Mouse (Mus musculus) splenic B cell, adult 2 months (primary cell): ENCODE data around the gene Zfp664.

Experiments
- DNase-seq: peaks from one replicate; pipeline ENCODE4 v3.0.0-alpha.2; 2011; ENCODE audit warnings: low read depth, low spot score
- H3K27me3 ChIP-seq: 2 replicates; pipeline ENCODE4 v1.6.1; 2012; ENCODE audit warnings: mild to moderate bottlenecking, low read length, moderate library complexity, mixed read lengths; ENCODE audit not compliant: control insufficient read depth, poor library complexity, insufficient read depth, severe bottlenecking
- H3K36me3 ChIP-seq: 2 replicates; pipeline ENCODE4 v1.6.1; 2012; ENCODE audit warnings: mild to moderate bottlenecking, low read length, moderate library complexity, mixed read lengths; ENCODE audit not compliant: control insufficient read depth, poor library complexity, insufficient read depth, severe bottlenecking

Gene Zfp664

DNA sequence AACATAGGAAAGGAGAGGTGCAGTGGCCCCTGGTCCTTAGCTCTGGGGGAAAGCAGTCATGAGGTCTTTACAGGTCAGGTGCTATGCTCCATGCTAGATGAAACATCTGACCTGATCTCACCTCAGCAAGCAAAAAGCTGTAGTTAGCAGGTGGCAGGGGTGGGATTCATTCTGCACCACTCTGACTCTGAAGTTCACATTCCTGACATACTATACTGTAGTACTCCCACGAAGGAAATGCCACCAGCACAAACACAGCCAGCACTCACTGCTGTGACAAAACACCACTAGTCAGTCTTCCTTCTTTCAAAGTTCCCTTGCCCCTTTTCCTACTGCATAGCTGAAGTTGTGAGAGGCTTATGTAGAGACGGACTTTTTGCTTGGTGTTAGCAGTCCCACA lies 10.2 kb upstream of the Zfp664 start:
- Histone ChIP-seq H3K27me3 (no peaks in the 10 kb centered on the region; the same call in 1 of the 2 replicates), H3K36me3 (no peaks in the 10 kb centered on the region)
- DNase-seq: no peak

- no peaks in the 10 kb centered on the region for H3K36me3 ChIP-seq
- no peak for DNase-seq
- H3K27me3 ChIP-seq: no peaks in the 10 kb centered on the region
Observed at GRCm38 (mm10) chr5:124853079-124853478, 9.4 kb upstream of the Zfp664 start.

DNA sequence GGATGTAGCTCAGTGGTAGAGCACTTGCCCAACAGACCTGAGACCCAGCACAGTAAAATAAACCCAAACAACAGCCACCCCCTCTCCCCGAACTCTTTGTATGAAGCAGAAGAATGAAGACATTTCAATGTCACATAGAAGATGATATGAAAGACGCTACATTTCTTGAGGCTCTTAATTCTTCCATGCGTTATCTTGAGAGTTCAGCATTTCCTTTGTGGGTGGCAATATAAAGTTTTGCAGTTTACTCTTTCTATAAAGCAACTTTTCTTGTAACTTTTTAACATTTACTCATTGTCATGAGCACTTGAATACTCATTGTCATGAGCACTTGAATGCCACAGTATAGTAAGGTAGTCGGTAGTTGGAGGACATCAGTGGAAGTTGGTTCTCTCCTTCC lies 8.3 kb upstream of the Zfp664 start:
- Histone ChIP-seq H3K27me3 (no peaks in the 10 kb centered on the region), H3K36me3 (no peaks in the 10 kb centered on the region)
- DNase-seq: no peak

- peak; percentile 51 for DNase-seq
- Histone ChIP-seq H3K36me3 (no peaks in the 10 kb centered on the region), H3K27me3 (no peaks in the 10 kb centered on the region; the same call in 1 of the 2 replicates)
Observed at GRCm38 (mm10) chr5:124860013-124860412, 2.5 kb upstream of the Zfp664 start.

GRCm38 (mm10) chr5:124861463-124861862 lies 1.0 kb upstream of the Zfp664 start:
- no peaks in the 10 kb centered on the region; the same call in 1 of the 2 replicates for H3K27me3 ChIP-seq

DNA sequence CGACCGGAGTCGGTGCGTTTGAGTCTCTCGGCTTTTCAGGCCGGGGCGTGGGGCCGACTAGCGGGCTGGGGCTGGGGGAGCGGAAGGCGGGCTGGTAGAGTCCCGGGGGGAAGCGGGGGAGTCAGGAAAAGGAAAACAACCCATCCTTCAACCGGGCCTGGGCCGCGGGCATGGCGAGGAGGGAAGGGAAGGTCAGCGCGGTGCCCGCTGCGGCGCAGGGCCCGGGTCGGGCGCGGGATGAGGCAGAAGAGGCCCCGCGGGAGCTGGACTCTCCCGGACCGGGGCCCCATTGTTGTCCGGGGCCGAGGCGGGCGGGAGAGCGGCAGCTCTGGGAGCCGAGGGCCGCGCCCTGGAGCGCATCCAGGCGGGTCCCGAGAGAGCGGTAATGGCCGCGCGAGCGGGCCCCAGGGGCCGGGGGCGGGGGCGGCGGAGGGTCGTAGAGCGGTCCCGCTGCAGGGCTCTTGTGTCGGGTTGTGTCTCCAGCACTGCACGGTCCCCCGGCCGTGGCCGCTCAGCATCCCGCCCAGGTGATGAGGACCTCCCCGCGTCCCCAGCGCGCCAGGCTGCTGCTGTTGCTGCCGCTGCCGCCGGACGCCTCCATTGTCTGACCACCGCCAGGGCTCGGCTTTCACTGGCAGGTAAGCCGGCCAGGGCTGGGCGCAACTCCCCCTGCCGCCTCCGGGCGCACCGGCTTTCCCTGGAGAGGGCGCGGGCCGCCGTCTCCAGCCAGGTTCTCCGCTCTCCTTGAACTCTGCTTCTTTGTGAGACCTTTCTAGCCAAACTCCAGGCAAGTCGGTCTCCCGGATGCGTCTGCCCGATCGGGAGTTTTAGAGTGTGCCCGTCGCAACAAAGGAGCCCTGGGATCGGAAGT lies 615 bp downstream of the Zfp664 start:
- peak; percentile 41 for DNase-seq
- no peaks in the 10 kb centered on the region for H3K36me3 ChIP-seq
- no peaks in the 10 kb centered on the region; the same call in 1 of the 2 replicates for H3K27me3 ChIP-seq

More at GRCm38 (mm10) chr5:124861463-124861862, 1.0 kb upstream of the Zfp664 start:
- no peaks in the 10 kb centered on the region for H3K36me3 ChIP-seq
- peak; percentile 75 for DNase-seq

GRCm38 (mm10) chr5:124868981-124869380 lies 6.5 kb downstream of the Zfp664 start:
- Histone ChIP-seq H3K36me3 (no peaks in the 10 kb centered on the region), H3K27me3 (no peaks in the 10 kb centered on the region)
- peak; percentile 79 for DNase-seq

DNA sequence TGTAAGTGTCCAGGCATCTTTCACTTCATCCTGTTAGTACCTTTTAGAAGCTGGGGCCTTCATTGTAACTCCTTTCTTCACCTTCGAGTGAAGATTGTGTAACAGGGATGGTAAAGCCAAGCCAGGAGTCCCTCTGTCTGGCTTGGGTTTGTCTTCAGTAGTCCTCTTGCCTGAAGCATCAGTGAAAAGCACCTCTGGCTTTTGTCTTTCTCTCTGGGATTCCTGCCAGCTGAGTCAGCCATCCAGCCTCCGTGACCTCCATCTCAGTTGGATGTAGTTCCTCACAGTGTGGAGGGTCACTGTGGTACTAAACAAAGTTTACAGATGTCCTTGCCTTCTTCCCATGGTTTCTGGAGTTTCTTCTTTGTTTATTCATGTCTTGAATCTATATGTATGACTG lies 9.5 kb downstream of the Zfp664 start:
- no peaks in the 10 kb centered on the region for H3K36me3 ChIP-seq
- no peak for DNase-seq
- no peaks in the 10 kb centered on the region for H3K27me3 ChIP-seq

GRCm38 (mm10) chr5:124873096-124873495 lies 10.6 kb downstream of the Zfp664 start:
- Histone ChIP-seq H3K36me3 (no peaks in the 10 kb centered on the region), H3K27me3 (no peaks in the 10 kb centered on the region)
- peak; percentile 26 for DNase-seq

GRCm38 (mm10) chr5:124873890-124874601 lies 11.6 kb downstream of the Zfp664 start:
- no peak for DNase-seq
- Histone ChIP-seq H3K36me3 (no peaks in the 10 kb centered on the region), H3K27me3 (no peaks in the 10 kb centered on the region)

DNA sequence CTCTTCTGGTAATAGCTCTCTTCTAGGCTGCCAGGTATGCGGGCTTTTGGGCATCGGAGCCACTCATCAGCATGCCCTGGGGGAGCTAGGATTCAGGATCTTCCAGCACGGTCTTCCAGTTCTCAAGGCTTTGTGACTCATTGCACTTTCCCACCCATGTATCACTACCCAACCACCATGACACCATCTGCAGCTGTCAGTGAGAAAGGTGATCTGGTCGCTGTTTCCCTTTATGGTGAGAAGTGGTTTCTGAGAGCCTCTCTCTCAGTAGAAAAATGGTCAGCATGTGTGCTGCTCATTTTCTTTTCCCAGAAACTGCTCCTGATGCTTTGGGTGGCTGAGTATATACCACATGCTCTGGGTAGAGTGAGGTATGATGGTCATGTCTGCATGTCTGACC lies 16.8 kb downstream of the Zfp664 start:
- Histone ChIP-seq H3K36me3 (no peaks in the 10 kb centered on the region), H3K27me3 (no peaks in the 10 kb centered on the region)
- no peak for DNase-seq

- H3K36me3 ChIP-seq: peaks cover 2% of the 10 kb centered on the region
- H3K27me3 ChIP-seq: no peaks in the 10 kb centered on the region
- no peak for DNase-seq
Observed at GRCm38 (mm10) chr5:124879801-124880200, 17.3 kb downstream of the Zfp664 start.

DNA sequence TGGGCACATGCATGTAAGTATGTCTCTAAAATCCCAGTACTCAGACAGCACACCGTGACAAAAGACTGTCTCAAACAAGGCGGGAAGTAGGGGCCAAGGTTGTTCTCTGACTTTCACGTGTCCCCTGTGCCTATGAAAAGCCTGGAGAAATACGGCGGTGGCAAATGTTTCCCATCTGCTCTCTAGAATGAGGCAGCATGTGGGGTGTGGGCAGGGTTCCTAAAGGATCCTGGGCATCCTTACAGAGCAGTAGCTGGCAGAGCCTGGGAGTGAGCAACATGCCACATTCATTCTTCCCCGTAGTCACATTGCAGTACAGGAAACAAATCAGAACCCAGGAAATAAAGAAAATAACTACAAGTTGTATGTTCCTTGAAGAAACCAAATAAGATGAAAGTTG lies 21.4 kb downstream of the Zfp664 start:
- Histone ChIP-seq H3K27me3 (no peaks in the 10 kb centered on the region), H3K36me3 (peaks cover 2% of the 10 kb centered on the region)
- DNase-seq: no peak

- Histone ChIP-seq H3K27me3 (no peaks in the 10 kb centered on the region), H3K36me3 (peaks cover 2% of the 10 kb centered on the region)
- no peak for DNase-seq
Observed at GRCm38 (mm10) chr5:124888661-124889060, 26.2 kb downstream of the Zfp664 start.

GRCm38 (mm10) chr5:124891921-124892370 lies 29.5 kb downstream of the Zfp664 start:
- no peaks in the 10 kb centered on the region for H3K27me3 ChIP-seq
- H3K36me3 ChIP-seq: no peaks in the 10 kb centered on the region
- DNase-seq: no peak
